Mouse (Mus musculus): ENCODE measurements at regions not wholly inside any gene's neighbourhood (a gene's known extent, or its start where the extent isn't known, plus 50 kb on each side); places are given as distances from the start of the nearest gene placed in this dataset.

DNA sequence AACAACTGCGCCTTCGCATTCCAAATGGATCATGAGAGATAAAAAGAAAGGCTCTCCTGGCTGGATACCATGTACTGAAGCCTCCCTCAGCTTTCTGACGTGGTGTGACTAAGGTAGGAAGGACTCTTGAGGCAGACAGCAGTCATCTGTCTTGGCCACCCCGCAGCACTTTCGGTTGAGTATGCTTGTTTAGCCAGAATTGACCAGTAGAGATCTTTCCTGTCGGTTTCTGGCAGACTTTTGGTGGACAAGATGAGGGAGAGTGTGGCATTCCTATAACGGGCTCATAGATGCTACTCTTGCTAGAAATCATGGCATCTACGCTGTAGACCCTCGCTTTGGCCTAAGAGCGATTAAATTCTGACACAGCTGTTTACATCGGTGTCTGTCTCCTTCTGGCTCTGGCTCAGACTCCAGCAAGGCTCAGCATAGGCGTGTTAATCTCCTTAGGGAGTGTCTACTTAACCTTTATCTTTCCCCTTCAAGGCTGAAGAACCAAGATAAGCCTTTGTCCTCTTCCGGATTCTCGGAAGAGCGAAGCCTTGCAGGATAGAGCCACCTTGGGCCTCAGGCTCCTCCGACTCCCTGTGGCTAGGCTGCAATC lies 123.6 kb downstream of the Cd83 start:
- DNase-seq, result peak; percentile 18 to 48
- intact Hi-C loops (cut with DNase I), result loop anchor here (5.0 kb wide), 1 partner anchor 129 kb away; no protein-coding TSS in a partner anchor

- intact Hi-C loops (cut with DNase I), result loop anchor here (5.0 kb wide), 1 partner anchor 127 kb away; no protein-coding TSS in a partner anchor
- DNase-seq, result no peak
These were observed 125.4 kb downstream of the Cd83 start for GRCm38 (mm10) chr13:43909933-43910332.

DNA sequence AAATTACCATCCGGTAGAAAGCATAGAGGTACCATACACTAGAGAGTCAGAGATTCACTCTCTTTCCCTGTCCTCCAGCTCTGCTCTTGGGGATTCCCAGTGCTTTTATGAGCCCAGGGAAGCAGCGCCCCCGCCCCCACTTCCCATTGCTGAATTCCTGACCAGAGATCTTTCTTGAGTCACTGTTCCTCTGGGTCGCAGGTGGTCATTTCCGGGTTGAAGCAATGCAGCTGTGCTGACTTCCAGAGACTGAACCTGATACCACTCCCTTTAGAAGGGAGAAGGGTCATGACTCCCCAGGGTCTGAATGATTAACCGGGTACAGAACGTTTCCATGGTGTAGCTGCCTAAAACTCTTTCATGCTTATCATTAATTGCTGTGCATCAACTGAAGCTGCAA lies 128.9 kb downstream of the Cd83 start:
- DNase-seq, result no peak
- intact Hi-C loops (cut with DNase I), result no loop called here

GRCm38 (mm10) chr13:43919781-43920420 lies 135.3 kb downstream of the Cd83 start:
- intact Hi-C loops (cut with DNase I), result no loop called here
- DNase-seq, result no peak

GRCm38 (mm10) chr13:43930081-43930981 lies 145.8 kb downstream of the Cd83 start:
- intact Hi-C loops (cut with DNase I), result no loop called here
- DNase-seq, result no peak

DNA sequence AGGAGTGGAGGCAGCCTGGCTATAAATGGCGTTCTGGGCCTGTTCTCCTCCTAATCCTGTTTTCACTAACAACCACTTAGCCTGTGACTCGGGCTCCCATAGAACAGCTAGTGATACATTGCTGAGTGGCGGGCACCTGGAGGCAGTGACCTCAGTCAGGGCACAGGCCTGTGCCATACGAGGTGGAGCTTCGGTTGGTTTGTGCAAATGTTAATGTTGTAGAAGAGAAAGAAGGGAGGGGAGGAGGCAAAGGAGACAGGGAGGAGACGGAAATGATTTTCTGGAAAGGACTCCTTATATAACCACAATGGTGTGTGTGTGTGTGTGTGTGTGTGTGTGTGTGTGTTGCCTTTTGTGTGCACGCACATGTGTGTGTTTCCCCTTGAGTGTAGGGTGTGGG lies 148.4 kb downstream of the Cd83 start:
- intact Hi-C loops (cut with DNase I), result no loop called here
- DNase-seq, result no peak

DNA sequence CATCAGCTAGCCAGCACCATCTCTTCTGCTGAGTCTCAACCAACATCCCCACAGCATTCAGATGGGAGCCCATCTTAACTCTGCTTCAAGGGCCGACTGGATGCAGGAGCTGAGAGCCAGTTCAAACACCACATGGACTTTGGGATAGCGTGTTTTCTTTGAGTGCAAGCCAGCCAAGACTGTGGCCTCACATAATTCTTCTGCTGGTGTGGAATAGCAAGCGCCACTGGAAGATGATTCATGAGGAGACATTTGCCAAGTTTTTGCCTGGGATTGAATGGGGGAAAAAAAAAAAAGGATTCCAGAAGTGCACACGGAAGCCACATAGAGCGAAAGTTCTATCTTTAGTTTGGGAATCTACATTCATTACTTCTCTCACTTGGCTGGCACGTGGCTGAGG lies 150.7 kb downstream of the Cd83 start:
- peak; percentile 18 to 23 for DNase-seq
- intact Hi-C loops (cut with DNase I), result no loop called here

DNA sequence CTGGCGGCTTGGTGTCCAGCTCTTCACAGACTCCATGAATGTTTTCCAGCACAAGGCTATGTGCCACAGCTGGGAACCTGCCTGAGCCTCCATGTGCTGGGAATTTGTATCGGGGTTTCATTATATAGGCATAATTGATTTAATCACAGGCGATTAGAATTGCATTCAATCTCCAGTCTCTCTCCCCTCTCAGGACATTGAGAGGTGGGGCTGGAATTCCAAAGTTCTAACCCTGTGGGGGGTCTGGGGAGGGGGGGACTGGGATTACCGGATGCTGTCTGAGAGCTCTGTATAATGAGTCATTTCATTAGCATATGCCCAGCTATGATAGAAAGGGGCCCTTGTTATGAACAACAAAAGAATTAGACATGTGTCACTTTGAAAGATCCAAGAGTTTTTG lies 151.9 kb downstream of the Cd83 start:
- intact Hi-C loops (cut with DNase I), result no loop called here
- DNase-seq, result no peak

GRCm38 (mm10) chr13:43938611-43939010 lies 154.0 kb downstream of the Cd83 start:
- intact Hi-C loops (cut with DNase I), result no loop called here

DNA sequence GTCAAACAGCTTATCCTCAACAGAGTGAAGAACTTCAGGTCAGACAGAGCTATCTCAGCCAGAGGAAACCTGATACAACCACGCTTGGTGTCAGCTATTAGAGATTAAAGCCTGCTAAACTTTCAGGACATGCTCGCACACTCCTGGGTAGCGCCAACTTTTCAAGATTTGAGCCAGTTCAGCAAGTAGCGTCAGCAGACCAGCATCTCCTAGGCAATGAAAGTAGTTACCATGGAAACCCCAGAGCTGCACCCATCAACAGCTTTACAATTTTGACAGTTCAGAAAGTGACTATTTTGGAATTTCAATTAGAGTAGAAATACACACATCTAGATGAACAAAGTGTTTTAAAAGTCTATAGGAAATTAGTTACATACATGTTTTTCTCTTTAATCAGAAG lies 154.8 kb downstream of the Cd83 start:
- intact Hi-C loops (cut with DNase I), result no loop called here
- no peak for DNase-seq

More at GRCm38 (mm10) chr13:43938611-43939010, 154.0 kb downstream of the Cd83 start:
- DNase-seq, result no peak

- no peak for DNase-seq
- intact Hi-C loops (cut with DNase I), result no loop called here
These were observed 157.2 kb downstream of the Cd83 start for GRCm38 (mm10) chr13:43941731-43942130.

- no peak for DNase-seq
- intact Hi-C loops (cut with DNase I), result no loop called here
These were observed 164.0 kb downstream of the Cd83 start for GRCm38 (mm10) chr13:43948606-43949005.

DNA sequence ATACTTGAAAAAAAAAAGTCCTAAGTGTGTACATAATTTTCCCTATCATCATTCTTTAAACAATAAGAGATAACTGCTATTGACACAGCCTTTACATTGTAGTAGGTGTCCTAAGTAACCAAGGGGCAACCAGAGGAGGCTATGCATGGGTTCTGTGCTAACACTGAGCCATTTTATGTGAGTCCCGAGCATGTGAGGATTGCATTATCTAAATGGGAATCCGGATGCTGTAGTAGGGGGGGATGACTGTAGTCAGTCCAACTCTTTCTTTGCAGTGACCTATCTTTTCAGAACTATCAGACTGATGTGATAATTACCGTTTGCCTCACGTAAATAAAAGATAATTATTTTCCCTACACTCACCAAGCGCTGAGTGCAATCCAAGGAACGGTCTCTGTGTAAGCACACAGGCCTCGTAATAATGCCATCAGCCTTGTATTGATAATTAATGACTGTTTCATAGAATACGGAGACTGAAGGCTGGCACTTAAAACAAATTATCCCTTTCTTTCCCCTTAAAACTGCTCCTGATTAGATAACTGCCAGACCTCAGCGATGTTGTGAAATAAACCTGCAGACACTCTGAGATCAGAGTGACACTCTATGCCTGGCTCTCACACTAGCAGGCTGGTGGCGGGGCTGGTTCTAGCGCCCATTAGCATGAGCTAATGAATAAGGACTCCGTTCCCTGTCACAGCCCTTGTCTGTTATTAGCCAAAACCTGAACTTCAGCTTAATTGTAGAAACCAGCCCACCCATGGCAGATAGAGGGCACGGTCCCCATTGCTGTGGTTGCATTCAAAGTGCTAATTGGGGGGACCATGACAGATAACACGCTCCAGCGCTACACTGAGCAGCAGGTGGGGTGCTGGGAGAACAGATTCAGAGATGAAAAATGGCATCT lies 165.4 kb downstream of the Cd83 start:
- DNase-seq, result no peak

GRCm38 (mm10) chr13:43952491-43952890 lies 167.9 kb downstream of the Cd83 start:
- intact Hi-C loops (cut with DNase I), result no loop called here

More for the DNA sequence above, 165.4 kb downstream of the Cd83 start:
- intact Hi-C loops (cut with DNase I), result no loop called here

GRCm38 (mm10) chr13:43952972-43953592 lies 168.5 kb downstream of the Cd83 start:
- intact Hi-C loops (cut with DNase I), result no loop called here

More at GRCm38 (mm10) chr13:43952491-43952890, 167.9 kb downstream of the Cd83 start:
- no peak for DNase-seq

GRCm38 (mm10) chr13:43954714-43955393 lies 170.3 kb downstream of the Cd83 start:
- DNase-seq, result no peak
- intact Hi-C loops (cut with DNase I), result no loop called here

More at GRCm38 (mm10) chr13:43952972-43953592, 168.5 kb downstream of the Cd83 start:
- DNase-seq, result no peak

DNA sequence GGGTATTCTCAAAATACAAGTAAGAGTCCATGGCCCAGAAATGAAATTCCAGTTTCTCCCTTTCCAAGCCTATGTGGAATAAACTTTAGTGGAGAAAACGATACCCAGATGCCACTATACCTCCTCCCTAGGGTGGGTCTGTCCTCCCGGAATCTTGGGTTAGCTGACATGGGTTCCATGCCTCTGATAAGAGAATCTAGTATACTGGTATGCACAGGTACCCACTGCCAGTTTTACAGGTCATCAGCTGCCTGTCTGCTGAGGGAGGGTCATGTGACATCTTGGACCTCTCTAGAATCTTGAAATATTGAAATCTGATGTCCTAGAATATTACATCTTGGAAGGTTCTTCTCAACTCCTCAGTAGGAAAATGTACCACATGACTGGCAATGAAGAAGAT lies 172.5 kb downstream of the Cd83 start:
- no peak for DNase-seq
- intact Hi-C loops (cut with DNase I), result no loop called here

GRCm38 (mm10) chr13:43959121-43959572 lies 174.6 kb downstream of the Cd83 start:
- DNase-seq, result no peak
- intact Hi-C loops (cut with DNase I), result no loop called here

- intact Hi-C loops (cut with DNase I), result no loop called here
- DNase-seq, result no peak
These were observed 176.6 kb downstream of the Cd83 start for GRCm38 (mm10) chr13:43961047-43961690.

Measured in heart, postnatal 36 days (tissue).